Mouse (Mus musculus) thymus, postnatal 4 days (tissue): ENCODE results near the gene Rnf135.
"Not testable (repeated sequence)": the region's sequence is repeated elsewhere in the genome, so short reads cannot be mapped to it uniquely, and the experiment has no call there.

Experiments
- DNase-seq: peaks from one replicate; pipeline ENCODE4 v3.0.0; 2021

Gene Rnf135

GRCm38 (mm10) chr11:80183705-80184255, at the start of gene Rnf135:
Rnf135 (plus strand) TSS chr11:80183851.
- DNase-seq, result peak; percentile 68

- no peak for DNase-seq
Observed at GRCm38 (mm10) chr11:80134744-80135143, 48.9 kb upstream of the Rnf135 start.

- peak; percentile 45 for DNase-seq
Observed at GRCm38 (mm10) chr11:80135954-80136683, 47.5 kb upstream of the Rnf135 start.

- DNase-seq, result no peak
Observed at GRCm38 (mm10) chr11:80136786-80137185, 46.9 kb upstream of the Rnf135 start.

GRCm38 (mm10) chr11:80137773-80138172, 45.9 kb upstream of the Rnf135 start:
- DNase-seq, result no peak

GRCm38 (mm10) chr11:80141825-80142521, 41.7 kb upstream of the Rnf135 start, which contains the start of gene Tefm:
Tefm (minus strand) TSS chr11:80142175.
- peak; percentile 85 for DNase-seq

- DNase-seq, result no peak
Observed at GRCm38 (mm10) chr11:80142872-80143271, 40.8 kb upstream of the Rnf135 start.

GRCm38 (mm10) chr11:80145787-80146275, 37.8 kb upstream of the Rnf135 start:
- DNase-seq, result peak; percentile 26

- DNase-seq, result no peak
Observed at GRCm38 (mm10) chr11:80147748-80148147, 35.9 kb upstream of the Rnf135 start.

- DNase-seq, result no peak
Observed at GRCm38 (mm10) chr11:80148313-80148712, 35.3 kb upstream of the Rnf135 start.

- not testable (repeated sequence) for DNase-seq
Observed at GRCm38 (mm10) chr11:80148974-80149373, 34.7 kb upstream of the Rnf135 start.

GRCm38 (mm10) chr11:80149412-80150023, 34.1 kb upstream of the Rnf135 start:
- no peak for DNase-seq

GRCm38 (mm10) chr11:80150566-80150965, 33.1 kb upstream of the Rnf135 start:
- DNase-seq, result no peak

- no peak for DNase-seq
Observed at GRCm38 (mm10) chr11:80151541-80151940, 32.1 kb upstream of the Rnf135 start.

GRCm38 (mm10) chr11:80152376-80152775, 31.3 kb upstream of the Rnf135 start:
- no peak for DNase-seq

GRCm38 (mm10) chr11:80153857-80154495, 29.7 kb upstream of the Rnf135 start, which contains the start of gene Adap2:
Adap2 (plus strand) TSS chr11:80154105.
- DNase-seq, result peak; percentile 90

GRCm38 (mm10) chr11:80154501-80154900, 29.1 kb upstream of the Rnf135 start:
- no peak for DNase-seq

GRCm38 (mm10) chr11:80155541-80155940, 28.1 kb upstream of the Rnf135 start:
- no peak for DNase-seq

- no peak for DNase-seq
Observed at GRCm38 (mm10) chr11:80155961-80156360, 27.7 kb upstream of the Rnf135 start.

- DNase-seq, result no peak
Observed at GRCm38 (mm10) chr11:80156841-80157240, 26.8 kb upstream of the Rnf135 start.

GRCm38 (mm10) chr11:80159018-80159417, 24.6 kb upstream of the Rnf135 start:
- no peak for DNase-seq

GRCm38 (mm10) chr11:80161041-80161440, 22.6 kb upstream of the Rnf135 start:
- no peak for DNase-seq
